Mouse (Mus musculus): ENCODE data around the gene Plekhh2. TPM values are rescaled to one million over a fixed set of nuclear protein-coding genes. Genes with fewer than 3 reads are reported as not detected.

Gene Plekhh2
- polyA plus RNA-seq, 1 experiment, result 3.2 TPM

GRCm38 (mm10) chr17:84533841-84534240, 22.1 kb downstream of the Plekhh2 start:
- no peak for DNase-seq
- no peaks in the 10 kb centered on the region for H3K4me1 ChIP-seq (ENCODE audit: control insufficient read depth, insufficient read depth, low read length)

GRCm38 (mm10) chr17:84534632-84535031, 22.9 kb downstream of the Plekhh2 start:
- H3K4me1 ChIP-seq (ENCODE audit: control insufficient read depth, insufficient read depth, low read length), result no peaks in the 10 kb centered on the region
- H3K27me3 ChIP-seq (replicated peaks; ENCODE audit: control insufficient read depth, insufficient read depth, low read length), result no peaks in the 10 kb centered on the region

More at GRCm38 (mm10) chr17:84533841-84534240, 22.1 kb downstream of the Plekhh2 start:
- no peak for TF ChIP-seq POLR2A (IDR thresholded peaks at IDR 0.05; ENCODE audit: low read depth, low read length)
- no peak for TF ChIP-seq CTCF (conservative IDR thresholded peaks at IDR 0.05; ENCODE audit: insufficient read depth, insufficient read length, low read depth, low read length)
- 71% methylated on average over 4 of the region's 4 CpGs for WGBS
- Histone ChIP-seq H3K4me3 (ENCODE audit: insufficient read depth, low read depth, low read length) (no peak overlapping the region), H3K27ac (ENCODE audit: insufficient read depth, low read depth, low read length) (no peak overlapping the region), H3K36me3 (ENCODE audit: control insufficient read depth, insufficient read depth, low read length) (no peaks in the 10 kb centered on the region), H3K27me3 (replicated peaks; ENCODE audit: control insufficient read depth, insufficient read depth, low read length) (no peaks in the 10 kb centered on the region)

GRCm38 (mm10) chr17:84535226-84535625, 23.5 kb downstream of the Plekhh2 start:
- TF ChIP-seq POLR2A (IDR thresholded peaks at IDR 0.05; ENCODE audit: low read depth, low read length), result no peak
- no peak for TF ChIP-seq CTCF (conservative IDR thresholded peaks at IDR 0.05; ENCODE audit: insufficient read depth, insufficient read length, low read depth, low read length)
- H3K27ac ChIP-seq (ENCODE audit: insufficient read depth, low read depth, low read length), result no peak overlapping the region
- peak; percentile 40 for DNase-seq
- no peaks in the 10 kb centered on the region for H3K4me1 ChIP-seq (ENCODE audit: control insufficient read depth, insufficient read depth, low read length)
- no peaks in the 10 kb centered on the region for H3K36me3 ChIP-seq (ENCODE audit: control insufficient read depth, insufficient read depth, low read length)
- no peaks in the 10 kb centered on the region for H3K27me3 ChIP-seq (replicated peaks; ENCODE audit: control insufficient read depth, insufficient read depth, low read length)
- WGBS, result 71% methylated on average over 4 of the region's 4 CpGs
- no peak overlapping the region for H3K4me3 ChIP-seq (ENCODE audit: insufficient read depth, low read depth, low read length)

More at GRCm38 (mm10) chr17:84534632-84535031, 22.9 kb downstream of the Plekhh2 start:
- no peak overlapping the region for H3K27ac ChIP-seq (ENCODE audit: insufficient read depth, low read depth, low read length)
- 68% methylated on average over 2 of the region's 2 CpGs for WGBS
- no peak for TF ChIP-seq CTCF (conservative IDR thresholded peaks at IDR 0.05; ENCODE audit: insufficient read depth, insufficient read length, low read depth, low read length)
- no peak for TF ChIP-seq POLR2A (IDR thresholded peaks at IDR 0.05; ENCODE audit: low read depth, low read length)
- no peaks in the 10 kb centered on the region for H3K36me3 ChIP-seq (ENCODE audit: control insufficient read depth, insufficient read depth, low read length)
- no peak for DNase-seq
- no peak overlapping the region for H3K4me3 ChIP-seq (ENCODE audit: insufficient read depth, low read depth, low read length)

- WGBS, result 96% methylated on average over 6 of the region's 6 CpGs
- TF ChIP-seq POLR2A (IDR thresholded peaks at IDR 0.05; ENCODE audit: low read depth, low read length) (no peak), CTCF (conservative IDR thresholded peaks at IDR 0.05; ENCODE audit: insufficient read depth, insufficient read length, low read depth, low read length) (no peak)
- H3K4me1 ChIP-seq (ENCODE audit: control insufficient read depth, insufficient read depth, low read length), result no peaks in the 10 kb centered on the region
- H3K4me3 ChIP-seq (ENCODE audit: insufficient read depth, low read depth, low read length), result no peak overlapping the region
- no peak for DNase-seq
- H3K36me3 ChIP-seq (ENCODE audit: control insufficient read depth, insufficient read depth, low read length), result no peaks in the 10 kb centered on the region
- no peaks in the 10 kb centered on the region for H3K27me3 ChIP-seq (replicated peaks; ENCODE audit: control insufficient read depth, insufficient read depth, low read length)
- H3K27ac ChIP-seq (ENCODE audit: insufficient read depth, low read depth, low read length), result no peak overlapping the region
Observed at GRCm38 (mm10) chr17:84537301-84537700, 25.6 kb downstream of the Plekhh2 start.

GRCm38 (mm10) chr17:84537966-84538365, 26.3 kb downstream of the Plekhh2 start:
- no peak overlapping the region for H3K27ac ChIP-seq (ENCODE audit: insufficient read depth, low read depth, low read length)
- no peaks in the 10 kb centered on the region for H3K4me1 ChIP-seq (ENCODE audit: control insufficient read depth, insufficient read depth, low read length)
- TF ChIP-seq POLR2A (IDR thresholded peaks at IDR 0.05; ENCODE audit: low read depth, low read length) (no peak), CTCF (conservative IDR thresholded peaks at IDR 0.05; ENCODE audit: insufficient read depth, insufficient read length, low read depth, low read length) (no peak)
- DNase-seq, result no peak
- no peaks in the 10 kb centered on the region for H3K27me3 ChIP-seq (replicated peaks; ENCODE audit: control insufficient read depth, insufficient read depth, low read length)
- 86% methylated on average over 3 of the region's 3 CpGs for WGBS
- no peak overlapping the region for H3K4me3 ChIP-seq (ENCODE audit: insufficient read depth, low read depth, low read length)
- H3K36me3 ChIP-seq (ENCODE audit: control insufficient read depth, insufficient read depth, low read length), result no peaks in the 10 kb centered on the region

- H3K4me3 ChIP-seq (ENCODE audit: insufficient read depth, low read depth, low read length), result no peak overlapping the region
- TF ChIP-seq POLR2A (IDR thresholded peaks at IDR 0.05; ENCODE audit: low read depth, low read length) (no peak), CTCF (conservative IDR thresholded peaks at IDR 0.05; ENCODE audit: insufficient read depth, insufficient read length, low read depth, low read length) (no peak)
- no peaks in the 10 kb centered on the region for H3K36me3 ChIP-seq (ENCODE audit: control insufficient read depth, insufficient read depth, low read length)
- 73% methylated on average over 8 of the region's 8 CpGs for WGBS
- no peak overlapping the region for H3K27ac ChIP-seq (ENCODE audit: insufficient read depth, low read depth, low read length)
- no peaks in the 10 kb centered on the region for H3K4me1 ChIP-seq (ENCODE audit: control insufficient read depth, insufficient read depth, low read length)
- no peaks in the 10 kb centered on the region for H3K27me3 ChIP-seq (replicated peaks; ENCODE audit: control insufficient read depth, insufficient read depth, low read length)
- no peak for DNase-seq
Observed at GRCm38 (mm10) chr17:84540603-84541002, 28.9 kb downstream of the Plekhh2 start.

GRCm38 (mm10) chr17:84550902-84551877, 39.5 kb downstream of the Plekhh2 start:
- Histone ChIP-seq H3K27ac (ENCODE audit: insufficient read depth, low read depth, low read length) (no peak overlapping the region), H3K4me1 (ENCODE audit: control insufficient read depth, insufficient read depth, low read length) (no peaks in the 10 kb centered on the region), H3K36me3 (ENCODE audit: control insufficient read depth, insufficient read depth, low read length) (no peaks in the 10 kb centered on the region), H3K27me3 (replicated peaks; ENCODE audit: control insufficient read depth, insufficient read depth, low read length) (no peaks in the 10 kb centered on the region), H3K4me3 (ENCODE audit: insufficient read depth, low read depth, low read length) (no peak overlapping the region)
- DNase-seq, result no peak
- 83% methylated on average over 5 of the region's 5 CpGs for WGBS
- TF ChIP-seq CTCF (conservative IDR thresholded peaks at IDR 0.05; ENCODE audit: insufficient read depth, insufficient read length, low read depth, low read length) (no peak), POLR2A (IDR thresholded peaks at IDR 0.05; ENCODE audit: low read depth, low read length) (no peak)
